Mouse (Mus musculus): ENCODE measurements around the gene Xpo5. TPM values are rescaled to one million over a fixed set of nuclear protein-coding genes. Genes with fewer than 3 reads are reported as not detected.
A peak's percentile ranks its signal among the peaks of the same experiment; 100 is the strongest.

Gene Xpo5
- polyA plus RNA-seq, 1 experiment = 46.1 TPM

- TF ChIP-seq USF1 (IDR thresholded peaks at IDR 0.05; ENCODE audit: low read depth) (no peak), FOSL1 (IDR thresholded peaks at IDR 0.05; ENCODE audit: insufficient read depth, low read length, poor library complexity, severe bottlenecking) (peak; percentile 82), MYOD1 (IDR thresholded peaks at IDR 0.05; ENCODE audit: control insufficient read depth, insufficient read length, low read depth) (no peak), MAX (IDR thresholded peaks at IDR 0.05) (peak; percentile 11), CEBPB (IDR thresholded peaks at IDR 0.05; ENCODE audit: low read depth) (peak; percentile 90), MYOG (IDR thresholded peaks at IDR 0.05; ENCODE audit: control insufficient read depth, extremely low read depth, insufficient read length) (no peak)
- Histone ChIP-seq H3K36me3 (ENCODE audit: control insufficient read depth, insufficient read depth) (peaks cover 45% of the 10 kb centered on the region), H3K79me3 (ENCODE audit: low read depth) (peaks cover 61% of the 10 kb centered on the region), H3ac (ENCODE audit: control insufficient read depth, insufficient read length, low read depth) (no peak overlapping the region), H3K27me3 (ENCODE audit: control insufficient read depth, insufficient read depth, insufficient read length) (no peaks in the 10 kb centered on the region), H3K4me3 (ENCODE audit: insufficient read depth, poor library complexity, severe bottlenecking) (no peak overlapping the region), H3K79me2 (ENCODE audit: control insufficient read depth, insufficient read depth) (peaks cover 83% of the 10 kb centered on the region)
Measured at GRCm38 (mm10) chr17:46273803-46274236, 71.2 kb downstream of the Xpo5 start.

- TF ChIP-seq MYOG (IDR thresholded peaks at IDR 0.05; ENCODE audit: control insufficient read depth, extremely low read depth, insufficient read length) = no peak
- no peak for TF ChIP-seq CEBPB (IDR thresholded peaks at IDR 0.05; ENCODE audit: low read depth)
- no peak for TF ChIP-seq CTCF (IDR thresholded peaks at IDR 0.05; ENCODE audit: control insufficient read depth, insufficient read depth, insufficient read length)
- TF ChIP-seq USF1 (IDR thresholded peaks at IDR 0.05; ENCODE audit: low read depth) = no peak
- no peak for TF ChIP-seq MYOD1 (IDR thresholded peaks at IDR 0.05; ENCODE audit: control insufficient read depth, insufficient read length, low read depth)
- TF ChIP-seq FOSL1 (IDR thresholded peaks at IDR 0.05; ENCODE audit: insufficient read depth, low read length, poor library complexity, severe bottlenecking) = no peak
- TF ChIP-seq MAX (IDR thresholded peaks at IDR 0.05) = no peak
- Histone ChIP-seq H3ac (ENCODE audit: control insufficient read depth, insufficient read length, low read depth) (peak overlapping the region; percentile 36), H3K27me3 (ENCODE audit: control insufficient read depth, insufficient read depth, insufficient read length) (no peaks in the 10 kb centered on the region), H3K79me2 (ENCODE audit: control insufficient read depth, insufficient read depth) (peaks cover 83% of the 10 kb centered on the region), H3K79me3 (ENCODE audit: low read depth) (peaks cover 61% of the 10 kb centered on the region), H3K36me3 (ENCODE audit: control insufficient read depth, insufficient read depth) (peaks cover 48% of the 10 kb centered on the region), H3K4me3 (ENCODE audit: insufficient read depth, poor library complexity, severe bottlenecking) (no peak overlapping the region)
Measured at GRCm38 (mm10) chr17:46274465-46274864, 71.9 kb downstream of the Xpo5 start.

GRCm38 (mm10) chr17:46275034-46275433 is 72.5 kb downstream of the Xpo5 start:
- Histone ChIP-seq H3K79me2 (ENCODE audit: control insufficient read depth, insufficient read depth) (peaks cover 83% of the 10 kb centered on the region), H3ac (ENCODE audit: control insufficient read depth, insufficient read length, low read depth) (peak overlapping the region; percentile 31), H3K4me3 (ENCODE audit: insufficient read depth, poor library complexity, severe bottlenecking) (no peak overlapping the region), H3K27me3 (ENCODE audit: control insufficient read depth, insufficient read depth, insufficient read length) (no peaks in the 10 kb centered on the region), H3K36me3 (ENCODE audit: control insufficient read depth, insufficient read depth) (peaks cover 53% of the 10 kb centered on the region), H3K79me3 (ENCODE audit: low read depth) (peaks cover 64% of the 10 kb centered on the region)
- TF ChIP-seq MYOG (IDR thresholded peaks at IDR 0.05; ENCODE audit: control insufficient read depth, extremely low read depth, insufficient read length) (no peak), USF1 (IDR thresholded peaks at IDR 0.05; ENCODE audit: low read depth) (no peak), CEBPB (IDR thresholded peaks at IDR 0.05; ENCODE audit: low read depth) (no peak), MAX (IDR thresholded peaks at IDR 0.05) (no peak), FOSL1 (IDR thresholded peaks at IDR 0.05; ENCODE audit: insufficient read depth, low read length, poor library complexity, severe bottlenecking) (no peak), MYOD1 (IDR thresholded peaks at IDR 0.05; ENCODE audit: control insufficient read depth, insufficient read length, low read depth) (no peak)

GRCm38 (mm10) chr17:46275506-46275905 is 72.9 kb downstream of the Xpo5 start:
- peaks cover 53% of the 10 kb centered on the region for H3K36me3 ChIP-seq (ENCODE audit: control insufficient read depth, insufficient read depth)
- TF ChIP-seq USF1 (IDR thresholded peaks at IDR 0.05; ENCODE audit: low read depth) (peak; percentile 7), CTCF (IDR thresholded peaks at IDR 0.05; ENCODE audit: control insufficient read depth, insufficient read depth, insufficient read length) (no peak)
- no peak overlapping the region for H3ac ChIP-seq (ENCODE audit: control insufficient read depth, insufficient read length, low read depth)
- H3K79me2 ChIP-seq (ENCODE audit: control insufficient read depth, insufficient read depth) = peaks cover 83% of the 10 kb centered on the region
- no peaks in the 10 kb centered on the region for H3K27me3 ChIP-seq (ENCODE audit: control insufficient read depth, insufficient read depth, insufficient read length)
- no peak overlapping the region for H3K4me3 ChIP-seq (ENCODE audit: insufficient read depth, poor library complexity, severe bottlenecking)
- peaks cover 65% of the 10 kb centered on the region for H3K79me3 ChIP-seq (ENCODE audit: low read depth)

- peaks cover 83% of the 10 kb centered on the region for H3K79me2 ChIP-seq (ENCODE audit: control insufficient read depth, insufficient read depth)
- peaks cover 66% of the 10 kb centered on the region for H3K79me3 ChIP-seq (ENCODE audit: low read depth)
- H3ac ChIP-seq (ENCODE audit: control insufficient read depth, insufficient read length, low read depth) = peak overlapping the region; percentile 62
- TF ChIP-seq MAX (IDR thresholded peaks at IDR 0.05) (peak; percentile 53), CTCF (IDR thresholded peaks at IDR 0.05; ENCODE audit: control insufficient read depth, insufficient read depth, insufficient read length) (no peak), USF1 (IDR thresholded peaks at IDR 0.05; ENCODE audit: low read depth) (no peak), FOSL1 (IDR thresholded peaks at IDR 0.05; ENCODE audit: insufficient read depth, low read length, poor library complexity, severe bottlenecking) (no peak), MYOG (IDR thresholded peaks at IDR 0.05; ENCODE audit: control insufficient read depth, extremely low read depth, insufficient read length) (no peak), CEBPB (IDR thresholded peaks at IDR 0.05; ENCODE audit: low read depth) (no peak)
- no peak overlapping the region for H3K4me3 ChIP-seq (ENCODE audit: insufficient read depth, poor library complexity, severe bottlenecking)
- no peaks in the 10 kb centered on the region for H3K27me3 ChIP-seq (ENCODE audit: control insufficient read depth, insufficient read depth, insufficient read length)
- peaks cover 45% of the 10 kb centered on the region for H3K36me3 ChIP-seq (ENCODE audit: control insufficient read depth, insufficient read depth)
Measured at GRCm38 (mm10) chr17:46277586-46277985, 75.0 kb downstream of the Xpo5 start.

GRCm38 (mm10) chr17:46278011-46278765 is 75.6 kb downstream of the Xpo5 start:
- peaks cover 42% of the 10 kb centered on the region for H3K36me3 ChIP-seq (ENCODE audit: control insufficient read depth, insufficient read depth)
- peaks cover 77% of the 10 kb centered on the region for H3K79me2 ChIP-seq (ENCODE audit: control insufficient read depth, insufficient read depth)
- H3ac ChIP-seq (ENCODE audit: control insufficient read depth, insufficient read length, low read depth) = peak overlapping the region; percentile 38
- no peaks in the 10 kb centered on the region for H3K27me3 ChIP-seq (ENCODE audit: control insufficient read depth, insufficient read depth, insufficient read length)
- H3K79me3 ChIP-seq (ENCODE audit: low read depth) = peaks cover 62% of the 10 kb centered on the region
- TF ChIP-seq USF1 (IDR thresholded peaks at IDR 0.05; ENCODE audit: low read depth) (no peak), MYOD1 (IDR thresholded peaks at IDR 0.05; ENCODE audit: control insufficient read depth, insufficient read length, low read depth) (no peak)
- H3K4me3 ChIP-seq (ENCODE audit: insufficient read depth, poor library complexity, severe bottlenecking) = no peak overlapping the region
